Mouse (Mus musculus) testis, adult 2 months (tissue): Measurements from ENCODE around the gene Vipr2. TPM values are rescaled to one million over a fixed set of nuclear protein-coding genes. Genes with fewer than 3 reads are reported as not detected.

Source experiments
- H3K27ac ChIP-seq: fragments of 200-500 bp; 2 replicates; pipeline ENCODE4 v1.5.1; 2012; ENCODE audit warnings: low read depth, low read length; ENCODE audit not compliant: control insufficient read depth, insufficient read depth
- H3K27me3 ChIP-seq: fragments of 200-500 bp; 2 replicates; pipeline ENCODE4 v1.6.1; 2012; ENCODE audit warnings: mild to moderate bottlenecking, low read length, moderate library complexity; ENCODE audit not compliant: control insufficient read depth, insufficient read depth
- H3K36me3 ChIP-seq: fragments of 200-500 bp; 2 replicates; pipeline ENCODE4 v1.6.1; 2012; ENCODE audit warnings: mild to moderate bottlenecking, low read length; ENCODE audit not compliant: control insufficient read depth, insufficient read depth
- H3K4me1 ChIP-seq: fragments of 200-500 bp; 2 replicates; pipeline ENCODE4 v1.6.1; 2012; ENCODE audit warnings: low read length; ENCODE audit not compliant: control insufficient read depth, insufficient read depth
- H3K4me3 ChIP-seq: fragments of 200-500 bp; 2 replicates; pipeline ENCODE4 v1.5.1; 2012; ENCODE audit warnings: low read depth, mild to moderate bottlenecking, low read length, moderate library complexity, mixed read lengths; ENCODE audit not compliant: control insufficient read depth
- CTCF ChIP-seq: fragments of 200-500 bp; IDR thresholded peaks from 2 replicates; pipeline ENCODE4 v1.5.1; 2012; ENCODE audit warnings: low read depth, mild to moderate bottlenecking, inconsistent platforms, low read length, moderate library complexity; ENCODE audit not compliant: control insufficient read depth, insufficient read depth, insufficient replicate concordance
- POLR2A ChIP-seq: fragments of 200-500 bp; IDR thresholded peaks from 2 replicates; pipeline ENCODE4 v1.6.1; 2012; ENCODE audit warnings: low read depth, mild to moderate bottlenecking, inconsistent platforms, low read length, moderate library complexity; ENCODE audit not compliant: control insufficient read depth
- polyA plus RNA-seq: library from polyadenylated mRNA; depleted of rRNA; stranded (reverse); fragments of >200 nt; gene quantifications from 2 replicates; pipeline ENCODE4 v1.2.3, GENCODE M21; 2012; rRNA removed

Vipr2 gene
- polyA plus RNA-seq, 1 experiment: 0.23 TPM

- Histone ChIP-seq H3K27me3 (no peaks in the 10 kb centered on the region), H3K4me1 (no peaks in the 10 kb centered on the region), H3K4me3 (no peak overlapping the region), H3K36me3 (no peaks in the 10 kb centered on the region), H3K27ac (no peak overlapping the region)
- TF ChIP-seq CTCF (no peak), POLR2A (no peak)
These were observed 116.4 kb downstream of the Vipr2 start for GRCm38 (mm10) chr12:116193952-116194351.

- Histone ChIP-seq H3K4me1 (no peaks in the 10 kb centered on the region), H3K27ac (no peak overlapping the region), H3K4me3 (no peak overlapping the region), H3K36me3 (no peaks in the 10 kb centered on the region), H3K27me3 (no peaks in the 10 kb centered on the region)
- no peak for TF ChIP-seq CTCF
- TF ChIP-seq POLR2A: no peak
These were observed 117.1 kb downstream of the Vipr2 start for GRCm38 (mm10) chr12:116194641-116195040.

Other genes starting within 250 kb of the Vipr2 start
- 6.2 and 7.6 TPM in 2 replicates for gene Zfp386, start 30.0 kb upstream of the Vipr2 start, polyA plus RNA-seq
- 36.4 and 44.9 TPM in 2 replicates for gene Wdr60, start 185.3 kb downstream of the Vipr2 start, polyA plus RNA-seq
- gene Gm11027, start 197.7 kb downstream of the Vipr2 start, polyA plus RNA-seq: not detected in 2 replicates
- gene Esyt2, start 203.5 kb downstream of the Vipr2 start, polyA plus RNA-seq: 5.4 and 5.9 TPM in 2 replicates